Mouse (Mus musculus) subcutaneous adipose tissue, adult 2 months (tissue): Measurements from ENCODE around the gene Krt34. TPM values are rescaled to one million over a fixed set of nuclear protein-coding genes. Genes with fewer than 3 reads are reported as not detected.

Experiments used
- polyA plus RNA-seq: library from polyadenylated mRNA; depleted of rRNA; stranded (reverse); fragments of >200 nt; gene quantifications from 2 replicates; pipeline ENCODE4 v1.2.3, GENCODE M21; 2012; ENCODE audit warnings: low replicate concordance; rRNA removed

Krt34 gene
- not detected in 2 replicates for polyA plus RNA-seq

DNA sequence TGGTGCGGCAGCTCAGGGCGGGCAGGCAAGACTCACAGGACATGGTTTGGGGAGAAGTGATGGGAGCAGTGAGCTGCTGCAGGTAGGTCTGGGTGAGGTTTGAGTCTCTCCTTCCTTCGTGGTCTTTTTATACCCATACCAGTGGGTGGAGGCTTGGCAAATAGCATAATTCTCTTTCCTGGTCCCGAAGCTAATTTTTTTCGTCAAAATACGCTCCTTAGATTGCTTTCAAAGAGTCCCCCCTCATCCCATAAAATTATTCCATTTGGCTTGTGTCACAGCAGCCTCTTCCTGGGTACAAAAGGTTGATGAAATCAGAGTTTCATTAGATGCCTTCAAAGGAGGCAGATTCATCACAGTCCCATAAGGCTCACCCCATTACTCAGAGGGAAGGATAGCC lies at the start of gene Krt34:
Krt34 (minus strand) TSS at position 101 of the 400 bp plus-strand sequence.

DNA sequence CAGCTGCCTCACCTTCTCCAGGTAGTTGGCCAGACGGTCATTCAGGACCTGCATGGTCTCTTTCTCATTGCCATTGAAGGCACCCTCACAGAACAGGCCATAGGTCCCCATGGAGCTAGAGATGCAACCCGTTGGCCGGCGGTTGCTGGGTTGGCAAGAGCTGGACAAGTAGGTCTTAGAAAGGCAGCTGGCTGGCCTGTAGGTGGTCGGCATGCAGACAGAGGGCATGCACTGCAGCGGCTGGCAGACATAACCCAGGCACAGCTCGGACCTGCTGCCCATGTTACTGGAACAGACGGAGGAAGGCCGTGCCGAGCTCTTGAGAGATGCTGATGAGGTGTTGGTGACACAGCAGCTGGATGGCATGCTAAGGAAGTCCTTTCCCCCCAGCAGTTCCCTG lies 46.5 kb upstream of the Krt34 start, which contains the start of gene Krt32:
Krt32 (minus strand) TSS at position 366 of the 400 bp plus-strand sequence.

DNA sequence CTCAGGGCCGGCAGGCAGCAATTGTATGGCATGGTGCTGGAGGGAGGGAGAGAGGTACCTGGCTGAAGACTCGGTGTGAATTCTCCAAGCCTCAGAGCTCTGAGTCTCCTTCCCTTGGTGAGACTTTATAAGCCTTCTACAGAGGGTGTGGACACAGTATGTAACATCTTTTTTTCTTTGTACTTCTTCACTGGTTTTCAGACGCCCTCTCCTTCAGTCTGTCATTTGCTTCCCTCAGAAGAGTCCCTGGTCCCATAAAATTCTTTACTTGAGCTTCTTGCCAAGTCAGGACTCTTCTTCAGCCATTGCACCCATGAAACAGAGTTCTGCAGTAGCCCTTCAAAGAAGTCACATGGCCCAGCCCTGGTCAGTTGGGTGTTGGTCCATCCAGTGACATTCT lies 9.1 kb upstream of the Krt34 start, which contains the start of gene Krt31:
Krt31 (minus strand) TSS at position 101 of the 400 bp plus-strand sequence.

DNA sequence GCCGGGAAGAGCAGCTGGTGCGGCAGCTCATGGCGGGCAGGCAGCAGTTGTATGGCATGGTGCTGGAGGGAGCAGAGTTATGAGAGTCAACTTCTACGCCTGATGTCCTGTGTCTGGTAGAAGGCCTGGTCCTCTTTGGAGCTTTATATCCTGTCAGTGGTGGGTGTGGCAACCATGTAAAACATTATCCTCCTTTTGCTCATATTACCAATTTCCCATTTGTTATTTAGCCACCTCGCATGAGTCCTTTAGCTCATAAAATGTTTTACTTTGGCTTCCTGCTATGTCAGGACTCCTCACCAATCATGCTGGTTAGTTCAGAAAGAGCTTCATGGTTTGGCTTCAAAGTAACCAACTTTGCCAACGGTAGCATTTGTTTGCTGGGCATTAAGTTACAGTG lies 11.6 kb downstream of the Krt34 start, which contains the start of gene Krt33b:
Krt33b (minus strand) TSS at position 101 of the 400 bp plus-strand sequence.

DNA sequence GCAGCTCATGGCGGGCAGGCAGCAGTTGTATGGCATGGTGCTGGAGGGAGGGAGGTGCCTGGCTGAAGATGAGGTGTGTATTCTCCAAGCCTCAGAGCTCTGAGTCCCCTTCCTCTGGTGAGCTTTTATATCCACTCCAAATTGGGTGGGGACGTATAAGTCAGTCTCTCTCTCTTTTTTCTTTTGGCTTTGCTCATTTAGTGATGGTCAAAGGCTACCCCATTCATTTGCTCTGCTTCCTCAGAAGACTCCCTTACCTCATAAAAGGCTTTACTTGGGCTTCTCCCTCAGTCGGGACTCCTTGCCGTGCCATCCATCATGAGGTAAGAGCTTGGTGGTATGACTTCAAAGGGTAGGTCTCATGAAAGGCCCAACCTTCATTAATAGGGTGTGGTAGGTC lies 25.2 kb downstream of the Krt34 start, which contains the start of gene Krt33a:
Krt33a (minus strand) TSS at position 101 of the 400 bp plus-strand sequence.

DNA sequence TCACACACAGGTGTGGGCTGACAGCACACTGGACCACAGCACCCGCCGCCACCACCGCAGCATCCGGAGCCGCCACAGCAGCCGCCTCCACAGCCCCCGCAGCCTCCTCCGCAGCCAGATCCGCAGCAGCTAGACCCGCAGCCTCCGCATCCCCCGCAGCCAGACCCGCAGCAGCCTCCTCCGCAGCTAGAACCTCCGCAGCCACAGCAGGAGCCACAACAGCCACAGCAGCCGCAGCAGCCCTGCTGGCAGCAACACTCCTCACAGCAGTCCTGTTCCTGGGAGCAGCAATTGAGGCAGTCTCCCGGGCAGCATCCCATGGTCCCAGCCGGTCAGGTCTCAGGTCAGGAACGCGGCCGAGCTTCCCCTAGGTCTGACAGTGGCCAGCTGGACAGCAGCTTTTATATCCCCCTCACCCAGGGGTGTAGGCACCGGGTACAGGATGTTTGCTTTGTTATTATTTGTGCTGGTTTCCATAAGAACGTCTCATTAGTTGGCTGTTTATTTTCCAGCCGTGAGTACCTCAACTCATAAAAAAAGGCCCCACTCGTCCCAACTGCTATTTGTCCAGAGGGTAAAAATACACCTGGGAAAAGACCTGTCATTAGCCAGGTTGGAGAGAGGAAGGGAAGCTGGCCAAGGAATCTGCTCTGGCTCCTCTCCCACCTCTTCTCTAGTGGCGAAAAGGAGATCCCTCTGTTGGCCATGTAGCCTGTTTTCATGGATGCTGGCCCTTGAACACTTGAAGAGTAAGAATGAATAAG lies 47.6 kb downstream of the Krt34 start, which contains the start of gene Krtap17-1:
Krtap17-1 (minus strand) TSS at position 375 of the 764 bp plus-strand sequence.

Other genes with a start within 250 kb of the Krt34 start
- not detected in 2 replicates for gene Gm11596, start 248.1 kb downstream of the Krt34 start, polyA plus RNA-seq
- not detected in 2 replicates for gene Gm11569, start 242.6 kb downstream of the Krt34 start, polyA plus RNA-seq
- gene Gm11554, start 237.1 kb downstream of the Krt34 start, polyA plus RNA-seq: not detected in 2 replicates
- gene Krtap4-13, start 231.7 kb downstream of the Krt34 start, polyA plus RNA-seq: not detected in 2 replicates
- gene Gm11564, start 225.9 kb downstream of the Krt34 start, polyA plus RNA-seq: not detected in 2 replicates
- gene 2300003K06Rik, start 203.5 kb downstream of the Krt34 start, polyA plus RNA-seq: not detected in 2 replicates
- gene Krtap4-16, start 189.9 kb downstream of the Krt34 start, polyA plus RNA-seq: not detected in 2 replicates
- gene Gm11568, start 183.6 kb downstream of the Krt34 start, polyA plus RNA-seq: not detected in 2 replicates
- not detected in 2 replicates for gene Gm11559, start 177.1 kb downstream of the Krt34 start, polyA plus RNA-seq
- gene Krtap9-1, start 168.2 kb downstream of the Krt34 start, polyA plus RNA-seq: not detected in 2 replicates
- gene Gm11567, start 162.4 kb downstream of the Krt34 start, polyA plus RNA-seq: not detected in 2 replicates
- not detected in 2 replicates for gene Krtap31-1, start 133.6 kb downstream of the Krt34 start, polyA plus RNA-seq
- not detected in 2 replicates for gene Gm11565, start 126.8 kb downstream of the Krt34 start, polyA plus RNA-seq
- gene Krtap31-2, start 105.3 kb downstream of the Krt34 start, polyA plus RNA-seq: not detected in 2 replicates
- gene Krtap9-5, start 93.1 kb downstream of the Krt34 start, polyA plus RNA-seq: not detected in 2 replicates
- gene Krtap29-1, start 62.5 kb downstream of the Krt34 start, polyA plus RNA-seq: not detected in 2 replicates
- not detected in 2 replicates for gene Krtap16-1, start 55.0 kb downstream of the Krt34 start, polyA plus RNA-seq
- 2.2 TPM in 1 of 2 replicates, not detected in the other for gene Krtap17-1, start 47.6 kb downstream of the Krt34 start, polyA plus RNA-seq
- gene Krt33a, start 25.3 kb downstream of the Krt34 start, polyA plus RNA-seq: 0.06 TPM in 2 replicates
- not detected in 2 replicates for gene Krt33b, start 11.7 kb downstream of the Krt34 start, polyA plus RNA-seq
- not detected in 2 replicates for gene Krt31, start 9.0 kb upstream of the Krt34 start, polyA plus RNA-seq
- not detected in 2 replicates for gene Krt32, start 46.7 kb upstream of the Krt34 start, polyA plus RNA-seq
- not detected in 2 replicates for gene Krt35, start 54.7 kb upstream of the Krt34 start, polyA plus RNA-seq
- 2.0 and 2.9 TPM in 2 replicates for gene Krt36, start 64.1 kb upstream of the Krt34 start, polyA plus RNA-seq
- gene Krt13, start 80.0 kb upstream of the Krt34 start, polyA plus RNA-seq: 0.49 TPM in 1 of 2 replicates, not detected in the other
- 1.1 TPM in 1 of 2 replicates, not detected in the other for gene Krt15, start 94.4 kb upstream of the Krt34 start, polyA plus RNA-seq
- 14.2 and 271 TPM in 2 replicates for gene Krt19, start 107.1 kb upstream of the Krt34 start, polyA plus RNA-seq
- 0.04 TPM in 1 of 2 replicates, not detected in the other for gene Krt9, start 151.7 kb upstream of the Krt34 start, polyA plus RNA-seq
- gene Krt14, start 166.0 kb upstream of the Krt34 start, polyA plus RNA-seq: 0.11 and 0.26 TPM in 2 replicates
- not detected in 2 replicates for gene Krt16, start 207.3 kb upstream of the Krt34 start, polyA plus RNA-seq
- gene Krt17, start 219.5 kb upstream of the Krt34 start, polyA plus RNA-seq: 4.0 TPM in 1 of 2 replicates, not detected in the other
- gene Krt42, start 228.3 kb upstream of the Krt34 start, polyA plus RNA-seq: not detected in 2 replicates